Mouse (Mus musculus): ENCODE results near the gene Lrig2.

- TF ChIP-seq POLR2A (IDR thresholded peaks at IDR 0.05; ENCODE audit: insufficient read length, low read depth) (no peak), MAX (IDR thresholded peaks at IDR 0.05; ENCODE audit: low read depth) (no peak), CEBPB (IDR thresholded peaks at IDR 0.05; ENCODE audit: insufficient read depth, poor library complexity, severe bottlenecking) (no peak), USF1 (IDR thresholded peaks at IDR 0.05; ENCODE audit: low read depth) (no peak), REST (IDR thresholded peaks at IDR 0.05; ENCODE audit: insufficient read depth, insufficient read length) (no peak), MYOD1 (IDR thresholded peaks at IDR 0.05; ENCODE audit: control insufficient read depth in 1 of 3, insufficient read length in 2 of 3, low read depth in 2 of 3) (no peak), POLR2AphosphoS2 (IDR thresholded peaks at IDR 0.05; ENCODE audit: insufficient read length, low read depth) (no peak), E2F4 (IDR thresholded peaks at IDR 0.05; ENCODE audit: insufficient read depth) (no peak), MYOG (IDR thresholded peaks at IDR 0.05; ENCODE audit: control insufficient read depth in 1 of 3, insufficient read depth in 1 of 3, insufficient read length in 2 of 3, low read depth in 2 of 3) (no peak), TCF12 (IDR thresholded peaks at IDR 0.05; ENCODE audit: insufficient read depth, poor library complexity, severe bottlenecking) (no peak), TCF3 (IDR thresholded peaks at IDR 0.05; ENCODE audit: insufficient read length, low read depth) (no peak)
These were observed 108.1 kb downstream of the Lrig2 start for GRCm38 (mm10) chr3:104403582-104403981.

Data from myocyte (in vitro differentiated cells).